Mouse (Mus musculus): ENCODE data around the gene Gm10197.

GRCm38 (mm10) chr19:53415198-53415597 lies 43.6 kb upstream of the Gm10197 start:
- no peak for TF ChIP-seq CTCF (IDR thresholded peaks at IDR 0.05)
- no peak for TF ChIP-seq EP300 (IDR thresholded peaks at IDR 0.05)
